Mouse (Mus musculus): ENCODE results near the gene Lcn10. TPM values are rescaled to one million over a fixed set of nuclear protein-coding genes. Genes with fewer than 3 reads are reported as not detected.

The Lcn10 gene
- polyA plus RNA-seq (2014; fragmentation: Illumina TruSeq; extraction: RNeasy Lipid Tissue Mini Kit (QIAGEN cat#74804); ENCODE audit: low read depth, low replicate concordance) = not detected

DNA sequence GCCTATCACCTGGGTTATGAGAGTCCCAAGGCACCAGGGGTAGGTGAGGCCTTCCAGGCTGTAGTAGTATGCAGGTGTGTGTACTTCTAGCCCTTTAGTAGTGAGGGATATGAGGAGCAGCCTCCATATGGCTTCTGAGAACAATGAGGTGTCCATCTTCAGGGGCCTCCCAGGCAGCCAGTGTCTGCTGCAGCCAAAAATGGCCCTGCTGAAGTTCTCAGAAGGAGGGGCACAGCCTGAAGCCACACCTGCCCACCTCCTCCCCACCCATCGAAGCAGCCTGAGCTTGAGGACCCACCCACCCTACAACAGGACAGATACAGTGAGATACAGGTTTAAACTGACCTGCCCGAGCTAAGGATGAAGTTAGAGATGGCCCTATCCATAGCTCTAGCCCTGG, at the start of gene Lcn10:
Lcn10 (plus strand) TSS at position 301 of the 400 bp plus-strand sequence.

DNA sequence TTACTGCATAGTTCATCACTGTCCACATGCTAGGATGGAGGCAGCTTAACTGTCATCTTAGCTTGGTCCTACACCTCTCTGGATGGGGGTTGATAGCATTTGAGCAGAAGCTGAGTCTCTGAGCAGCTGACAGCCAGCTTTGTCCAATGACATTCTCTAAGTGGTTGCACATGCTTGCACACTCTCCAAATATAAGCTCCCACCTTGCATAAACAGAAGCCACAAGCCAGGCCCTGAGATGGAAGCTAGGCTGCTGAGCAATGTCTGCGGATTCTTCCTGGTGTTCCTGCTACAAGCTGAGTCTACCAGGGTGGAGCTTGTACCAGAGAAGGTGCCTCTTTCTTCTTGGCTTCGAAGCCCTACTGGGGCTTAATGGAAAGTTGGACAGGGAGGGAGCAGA, 29.6 kb upstream of the Lcn10 start, which contains the start of gene Lcn8:
Lcn8 (plus strand) TSS at position 219 of the 400 bp plus-strand sequence.

DNA sequence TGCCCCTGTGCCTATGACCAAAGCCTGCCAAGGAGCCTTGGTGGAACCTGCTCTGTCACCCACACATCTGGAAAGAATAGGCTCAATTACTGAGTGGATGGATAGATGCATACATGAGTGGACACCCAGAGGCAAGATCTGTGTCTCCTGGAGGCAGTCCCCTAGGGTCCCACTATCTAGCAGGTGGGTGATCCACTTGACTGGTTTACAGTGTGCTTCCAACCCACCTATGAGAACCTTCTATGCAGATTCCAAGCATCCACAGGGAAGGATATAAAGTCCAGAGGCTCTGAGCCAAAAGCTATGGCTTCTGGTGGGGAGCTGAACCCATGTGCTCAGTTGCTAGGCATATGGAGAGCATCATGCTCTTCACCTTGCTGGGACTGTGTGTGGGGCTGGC, 24.9 kb upstream of the Lcn10 start, which contains the start of gene Lcn5:
Lcn5 (plus strand) TSS at position 301 of the 400 bp plus-strand sequence.

DNA sequence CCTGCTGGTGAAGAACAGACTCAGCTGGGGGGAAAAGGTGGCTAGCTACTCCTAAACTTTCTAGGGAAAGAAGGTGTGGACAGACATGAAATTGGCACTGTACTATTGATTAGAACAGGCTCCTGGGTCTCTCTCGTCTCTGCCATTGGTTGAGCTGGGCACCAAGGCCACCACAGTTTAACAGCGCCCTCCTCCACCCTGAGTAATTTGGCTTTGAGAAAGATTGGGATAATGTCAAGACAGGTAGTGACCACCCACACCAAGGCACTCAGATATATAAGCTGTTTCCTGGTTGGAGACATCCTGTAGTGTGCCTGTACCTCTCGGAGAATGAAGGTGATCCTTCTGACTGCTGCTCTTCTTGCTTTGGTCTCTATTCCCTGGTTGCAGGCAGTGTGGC, 6.0 kb upstream of the Lcn10 start, which contains the start of gene Lcn6:
Lcn6 (plus strand) TSS at position 301 of the 400 bp plus-strand sequence.

DNA sequence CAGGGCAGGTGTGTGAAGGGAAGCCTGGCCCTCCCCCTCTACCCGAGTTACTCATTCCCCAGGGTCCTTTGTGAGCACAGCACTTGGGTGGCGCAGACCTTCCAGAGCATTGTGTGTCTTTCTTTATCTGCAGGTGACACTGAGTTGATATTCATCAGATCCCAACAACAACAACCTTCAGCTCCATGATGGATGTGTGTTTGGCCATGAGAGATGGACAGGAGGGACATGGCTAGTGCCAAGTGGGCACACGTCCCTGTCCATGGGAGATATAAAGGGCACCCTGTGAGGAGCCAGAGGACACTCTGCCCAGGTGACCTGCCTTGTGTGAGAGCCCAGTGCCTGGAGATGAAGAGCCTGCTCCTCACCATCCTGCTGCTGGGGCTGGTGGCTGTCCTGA, 17.2 kb downstream of the Lcn10 start, which contains the start of gene Obp2a:
Obp2a (plus strand) TSS at position 301 of the 400 bp plus-strand sequence.

DNA sequence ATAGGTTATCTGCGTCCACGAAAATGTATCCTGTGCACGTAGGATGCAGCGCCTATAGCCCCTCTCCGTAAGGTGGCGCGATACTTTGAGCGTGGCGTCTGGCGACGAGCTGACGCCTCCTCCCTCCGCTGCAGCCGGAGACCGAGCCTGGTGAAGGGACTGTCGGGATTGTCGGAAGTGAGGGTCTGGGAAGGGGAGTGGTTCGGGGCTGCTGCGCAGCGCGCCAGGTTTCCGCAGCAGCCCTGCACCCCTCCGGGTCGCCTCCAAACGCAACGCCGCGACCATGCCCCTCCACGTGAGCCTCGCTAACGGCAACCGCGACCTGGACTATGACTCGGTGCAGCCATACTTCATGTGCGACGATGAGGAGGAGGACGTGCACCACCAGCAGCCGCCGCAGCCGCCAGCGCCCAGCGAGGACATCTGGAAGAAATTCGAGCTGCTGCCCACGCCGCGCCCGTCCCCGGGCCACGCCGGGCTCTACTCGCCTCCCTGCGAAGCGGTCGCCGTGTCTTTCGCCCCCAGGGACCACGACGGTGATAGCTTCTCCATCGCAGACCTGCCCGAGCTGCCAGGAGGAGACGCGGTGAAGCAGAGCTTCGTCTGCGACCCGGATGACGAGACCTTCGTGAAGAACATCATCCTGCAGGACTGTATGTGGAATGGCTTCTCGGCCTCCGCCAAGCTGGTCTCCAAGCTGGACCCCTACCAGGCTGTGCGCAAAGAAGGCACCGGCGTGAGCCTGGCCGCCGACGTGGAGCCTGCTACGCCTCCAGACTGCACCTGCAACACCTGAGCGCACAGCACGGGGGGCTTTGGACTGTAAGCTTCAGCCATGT, 24.3 kb downstream of the Lcn10 start, which contains the start of gene Bmyc:
Bmyc (plus strand) TSS at position 97 of the 839 bp plus-strand sequence.

Other genes starting within 250 kb of the Lcn10 start
- not detected for gene Clic3, start 225.9 kb upstream of the Lcn10 start, polyA plus RNA-seq (2014; fragmentation: Illumina TruSeq; extraction: RNeasy Lipid Tissue Mini Kit (QIAGEN cat#74804); ENCODE audit: low read depth, low replicate concordance)
- gene Paxx, start 221.6 kb upstream of the Lcn10 start, polyA plus RNA-seq (2014; fragmentation: Illumina TruSeq; extraction: RNeasy Lipid Tissue Mini Kit (QIAGEN cat#74804); ENCODE audit: low read depth, low replicate concordance) = 57.0 TPM
- 2.1 TPM for gene Ptgds, start 212.7 kb upstream of the Lcn10 start, polyA plus RNA-seq (2014; fragmentation: Illumina TruSeq; extraction: RNeasy Lipid Tissue Mini Kit (QIAGEN cat#74804); ENCODE audit: low read depth, low replicate concordance)
- gene Lcn12, start 188.8 kb upstream of the Lcn10 start, polyA plus RNA-seq (2014; fragmentation: Illumina TruSeq; extraction: RNeasy Lipid Tissue Mini Kit (QIAGEN cat#74804); ENCODE audit: low read depth, low replicate concordance) = not detected
- 1.9 TPM for gene Fbxw5, start 182.0 kb upstream of the Lcn10 start, polyA plus RNA-seq (2014; fragmentation: Illumina TruSeq; extraction: RNeasy Lipid Tissue Mini Kit (QIAGEN cat#74804); ENCODE audit: low read depth, low replicate concordance)
- 156 TPM for gene C8g, start 181.0 kb upstream of the Lcn10 start, polyA plus RNA-seq (2014; fragmentation: Illumina TruSeq; extraction: RNeasy Lipid Tissue Mini Kit (QIAGEN cat#74804); ENCODE audit: low read depth, low replicate concordance)
- gene Traf2, start 135.8 kb upstream of the Lcn10 start, polyA plus RNA-seq (2014; fragmentation: Illumina TruSeq; extraction: RNeasy Lipid Tissue Mini Kit (QIAGEN cat#74804); ENCODE audit: low read depth, low replicate concordance) = 0.93 TPM
- 9.1 TPM for gene Edf1, start 124.9 kb upstream of the Lcn10 start, polyA plus RNA-seq (2014; fragmentation: Illumina TruSeq; extraction: RNeasy Lipid Tissue Mini Kit (QIAGEN cat#74804); ENCODE audit: low read depth, low replicate concordance)
- not detected for gene Mamdc4, start 107.9 kb upstream of the Lcn10 start, polyA plus RNA-seq (2014; fragmentation: Illumina TruSeq; extraction: RNeasy Lipid Tissue Mini Kit (QIAGEN cat#74804); ENCODE audit: low read depth, low replicate concordance)
- gene Phpt1, start 107.5 kb upstream of the Lcn10 start, polyA plus RNA-seq (2014; fragmentation: Illumina TruSeq; extraction: RNeasy Lipid Tissue Mini Kit (QIAGEN cat#74804); ENCODE audit: low read depth, low replicate concordance) = 3.5 TPM
- not detected for gene Ajm1, start 101.0 kb upstream of the Lcn10 start, polyA plus RNA-seq (2014; fragmentation: Illumina TruSeq; extraction: RNeasy Lipid Tissue Mini Kit (QIAGEN cat#74804); ENCODE audit: low read depth, low replicate concordance)
- 7.1 TPM for gene Rabl6, start 74.2 kb upstream of the Lcn10 start, polyA plus RNA-seq (2014; fragmentation: Illumina TruSeq; extraction: RNeasy Lipid Tissue Mini Kit (QIAGEN cat#74804); ENCODE audit: low read depth, low replicate concordance)
- not detected for gene Ccdc183, start 65.0 kb upstream of the Lcn10 start, polyA plus RNA-seq (2014; fragmentation: Illumina TruSeq; extraction: RNeasy Lipid Tissue Mini Kit (QIAGEN cat#74804); ENCODE audit: low read depth, low replicate concordance)
- gene Tmem141, start 60.7 kb upstream of the Lcn10 start, polyA plus RNA-seq (2014; fragmentation: Illumina TruSeq; extraction: RNeasy Lipid Tissue Mini Kit (QIAGEN cat#74804); ENCODE audit: low read depth, low replicate concordance) = 7.4 TPM
- 34.9 TPM for gene Fcna, start 54.7 kb upstream of the Lcn10 start, polyA plus RNA-seq (2014; fragmentation: Illumina TruSeq; extraction: RNeasy Lipid Tissue Mini Kit (QIAGEN cat#74804); ENCODE audit: low read depth, low replicate concordance)
- not detected for gene Lcn8, start 29.6 kb upstream of the Lcn10 start, polyA plus RNA-seq (2014; fragmentation: Illumina TruSeq; extraction: RNeasy Lipid Tissue Mini Kit (QIAGEN cat#74804); ENCODE audit: low read depth, low replicate concordance)
- gene Lcn5, start 24.8 kb upstream of the Lcn10 start, polyA plus RNA-seq (2014; fragmentation: Illumina TruSeq; extraction: RNeasy Lipid Tissue Mini Kit (QIAGEN cat#74804); ENCODE audit: low read depth, low replicate concordance) = not detected
- gene Lcn6, start 5.9 kb upstream of the Lcn10 start, polyA plus RNA-seq (2014; fragmentation: Illumina TruSeq; extraction: RNeasy Lipid Tissue Mini Kit (QIAGEN cat#74804); ENCODE audit: low read depth, low replicate concordance) = not detected
- gene Obp2a, start 17.3 kb downstream of the Lcn10 start, polyA plus RNA-seq (2014; fragmentation: Illumina TruSeq; extraction: RNeasy Lipid Tissue Mini Kit (QIAGEN cat#74804); ENCODE audit: low read depth, low replicate concordance) = not detected
- 0.72 TPM for gene Bmyc, start 24.0 kb downstream of the Lcn10 start, polyA plus RNA-seq (2014; fragmentation: Illumina TruSeq; extraction: RNeasy Lipid Tissue Mini Kit (QIAGEN cat#74804); ENCODE audit: low read depth, low replicate concordance)
- not detected for gene Obp2b, start 54.3 kb downstream of the Lcn10 start, polyA plus RNA-seq (2014; fragmentation: Illumina TruSeq; extraction: RNeasy Lipid Tissue Mini Kit (QIAGEN cat#74804); ENCODE audit: low read depth, low replicate concordance)
- not detected for gene Lcn3, start 82.8 kb downstream of the Lcn10 start, polyA plus RNA-seq (2014; fragmentation: Illumina TruSeq; extraction: RNeasy Lipid Tissue Mini Kit (QIAGEN cat#74804); ENCODE audit: low read depth, low replicate concordance)
- gene Lcn11, start 94.3 kb downstream of the Lcn10 start, polyA plus RNA-seq (2014; fragmentation: Illumina TruSeq; extraction: RNeasy Lipid Tissue Mini Kit (QIAGEN cat#74804); ENCODE audit: low read depth, low replicate concordance) = not detected
- gene Gm13539, start 99.5 kb downstream of the Lcn10 start, polyA plus RNA-seq (2014; fragmentation: Illumina TruSeq; extraction: RNeasy Lipid Tissue Mini Kit (QIAGEN cat#74804); ENCODE audit: low read depth, low replicate concordance) = not detected
- gene Glt6d1, start 133.1 kb downstream of the Lcn10 start, polyA plus RNA-seq (2014; fragmentation: Illumina TruSeq; extraction: RNeasy Lipid Tissue Mini Kit (QIAGEN cat#74804); ENCODE audit: low read depth, low replicate concordance) = not detected
- not detected for gene Lcn9, start 140.4 kb downstream of the Lcn10 start, polyA plus RNA-seq (2014; fragmentation: Illumina TruSeq; extraction: RNeasy Lipid Tissue Mini Kit (QIAGEN cat#74804); ENCODE audit: low read depth, low replicate concordance)
- gene Sohlh1, start 164.5 kb downstream of the Lcn10 start, polyA plus RNA-seq (2014; fragmentation: Illumina TruSeq; extraction: RNeasy Lipid Tissue Mini Kit (QIAGEN cat#74804); ENCODE audit: low read depth, low replicate concordance) = not detected
- not detected for gene Kcnt1, start 181.0 kb downstream of the Lcn10 start, polyA plus RNA-seq (2014; fragmentation: Illumina TruSeq; extraction: RNeasy Lipid Tissue Mini Kit (QIAGEN cat#74804); ENCODE audit: low read depth, low replicate concordance)